Mouse (Mus musculus) forebrain, embryonic 11.5 days (tissue): ENCODE data around the gene Syne2. TPM values are rescaled to one million over a fixed set of nuclear protein-coding genes. Genes with fewer than 3 reads are reported as not detected.
A peak's percentile ranks its signal among the peaks of the same experiment; 100 is the strongest.

Source experiments
- ATAC-seq: fragments of 200-750 bp; cut with Nextera tagmentation; replicated peaks from 2 replicates; pipeline ENCODE4 v1.8.0; 2017; ENCODE audit warnings: moderate TSS enrichment; ENCODE audit not compliant: low FRiP score
- DNase-seq: peaks from one replicate; pipeline ENCODE4 v3.0.0-alpha.2; 2017; ENCODE audit warnings: low spot score
- H3K27ac ChIP-seq: fragments of 300-500 bp; sonication (generic); 2 replicates; pipeline ENCODE4 v1.5.1; 2014; ENCODE audit warnings: low read depth, low read length
- H3K27me3 ChIP-seq: fragments of 300-500 bp; sonication (generic); 2 replicates; pipeline ENCODE4 v1.6.1; 2014; ENCODE audit warnings: mild to moderate bottlenecking, low read length, mixed read lengths; ENCODE audit not compliant: control insufficient read depth, insufficient read depth
- H3K36me3 ChIP-seq: fragments of 300-500 bp; sonication (generic); 2 replicates; pipeline ENCODE4 v1.6.1; 2014; ENCODE audit warnings: mild to moderate bottlenecking, low read length, moderate library complexity, mixed read lengths; ENCODE audit not compliant: control insufficient read depth, insufficient read depth
- H3K4me1 ChIP-seq: fragments of 300-500 bp; sonication (generic); replicated peaks from 2 replicates; pipeline ENCODE4 v1.6.1; 2014; ENCODE audit warnings: low read length, mixed read lengths; ENCODE audit not compliant: control insufficient read depth, insufficient read depth
- H3K4me2 ChIP-seq: fragments of 300-500 bp; sonication (generic); 2 replicates; pipeline ENCODE4 v1.6.1; 2014; ENCODE audit warnings: low read depth, mild to moderate bottlenecking, low read length, moderate library complexity, mixed read lengths; ENCODE audit not compliant: severe bottlenecking
- H3K4me3 ChIP-seq: fragments of 300-500 bp; sonication (generic); 2 replicates; pipeline ENCODE4 v1.5.1; 2014; ENCODE audit warnings: low read depth, low read length
- H3K9ac ChIP-seq: fragments of 300-500 bp; sonication (generic); 2 replicates; pipeline ENCODE4 v1.6.1; 2014; ENCODE audit warnings: low read length
- H3K9me3 ChIP-seq: fragments of 300-500 bp; sonication (generic); 2 replicates; pipeline ENCODE4 v1.6.1; 2016; ENCODE audit warnings: low read length, mixed read lengths; ENCODE audit not compliant: control insufficient read depth
- WGBS: fragments of 180-500 bp; shearing (Covaris S2); extraction: QIAGEN DNeasy Blood & Tissue Kit; methylation state at CpG from one replicate; pipeline ENCODE4 v1.1.7; 2014; 5-methylcytosine and 5-hydroxymethylcytosine counted together
- polyA plus RNA-seq: library from polyadenylated mRNA; unstranded; fragments of >200 nt; fragmentation: Nextera tagmentation; extraction: Ambion mirVana; gene quantifications from 2 replicates; pipeline ENCODE4 v1.2.1, GENCODE M21; 2014

The Syne2 gene
- polyA plus RNA-seq, 1 experiment from 2014 or later, result 127 TPM

DNA sequence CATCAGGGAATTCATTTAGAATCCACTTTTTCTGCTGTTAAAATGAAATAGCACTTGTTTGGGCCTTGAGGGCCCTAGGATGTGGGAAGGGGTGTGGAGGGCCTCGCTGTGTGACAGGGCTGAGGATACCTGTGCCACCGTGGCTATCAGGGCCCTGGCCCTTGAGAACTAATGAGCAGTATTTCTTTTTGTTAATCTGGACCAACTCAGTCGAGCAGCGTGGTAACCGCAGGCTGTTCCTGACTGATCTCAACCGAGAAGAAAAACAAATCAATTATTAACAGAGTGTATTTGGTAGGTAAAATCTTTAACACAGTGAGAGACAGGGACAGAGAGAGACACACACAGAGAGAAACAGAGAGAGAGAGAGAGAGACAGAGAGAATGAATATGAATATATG, 34.5 kb downstream of the Syne2 start:
- ATAC-seq, result no peak
- DNase-seq, result no peak
- 78% methylated on average over 6 of the region's 6 CpGs for WGBS
- H3K4me2 ChIP-seq, result no peak overlapping the region
- no peaks in the 10 kb centered on the region for H3K9me3 ChIP-seq
- H3K4me1 ChIP-seq, result peaks cover 3% of the 10 kb centered on the region; the same call in 1 of the 2 replicates
- no peak overlapping the region for H3K4me3 ChIP-seq
- no peaks in the 10 kb centered on the region for H3K27me3 ChIP-seq
- no peak overlapping the region for H3K27ac ChIP-seq
- no peaks in the 10 kb centered on the region for H3K36me3 ChIP-seq
- H3K9ac ChIP-seq, result no peak overlapping the region

DNA sequence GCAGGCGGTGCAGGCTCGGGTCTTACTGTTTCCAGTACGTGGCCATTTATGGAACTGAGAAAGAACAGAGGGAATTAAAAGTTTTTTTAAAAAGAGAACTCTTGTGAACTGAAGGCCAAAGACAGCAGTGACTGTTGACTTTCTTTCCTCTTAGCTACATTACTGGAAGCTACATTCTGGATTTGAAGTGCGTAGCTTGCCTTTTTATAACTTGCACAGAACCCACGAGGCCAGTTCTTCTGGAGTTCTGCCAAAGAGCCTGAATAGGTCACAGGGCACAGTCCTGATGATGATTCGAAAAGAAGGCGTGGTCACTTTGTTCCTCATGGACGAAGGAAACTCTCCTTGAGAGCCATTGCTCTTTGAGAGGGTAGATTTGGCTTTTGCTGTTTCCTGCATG, 35.6 kb downstream of the Syne2 start:
- H3K9me3 ChIP-seq, result no peaks in the 10 kb centered on the region
- 80% methylated on average over 8 of the region's 8 CpGs for WGBS
- H3K4me3 ChIP-seq, result no peak overlapping the region
- no peak overlapping the region for H3K9ac ChIP-seq
- no peak for DNase-seq
- no peaks in the 10 kb centered on the region for H3K36me3 ChIP-seq
- H3K4me2 ChIP-seq, result no peak overlapping the region
- no peaks in the 10 kb centered on the region for H3K27me3 ChIP-seq
- H3K4me1 ChIP-seq, result peaks cover 3% of the 10 kb centered on the region; the same call in 1 of the 2 replicates
- ATAC-seq, result no peak
- H3K27ac ChIP-seq, result no peak overlapping the region

DNA sequence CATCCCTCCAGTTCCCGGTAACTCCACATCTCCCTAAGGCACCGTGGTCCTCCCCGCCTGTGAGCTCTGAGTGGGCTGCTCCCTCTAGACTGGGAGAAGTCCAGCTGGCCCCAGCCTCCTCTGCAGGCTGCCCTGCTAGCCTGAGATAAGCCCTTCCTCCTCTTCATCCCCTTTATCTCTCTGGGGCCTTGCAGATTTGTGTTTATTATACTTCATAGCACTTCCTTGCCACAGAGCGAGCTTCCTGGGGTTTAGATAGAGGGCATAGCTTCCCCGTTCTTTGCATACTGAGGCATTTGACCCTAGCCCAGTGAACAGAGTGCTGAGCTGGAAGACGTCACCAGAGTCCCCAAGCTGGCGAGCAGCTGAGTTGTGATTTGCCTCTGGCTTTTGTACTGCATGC, 37.1 kb downstream of the Syne2 start:
- ATAC-seq, result no peak
- H3K4me1 ChIP-seq, result peaks cover 3% of the 10 kb centered on the region; the same call in 1 of the 2 replicates
- H3K9ac ChIP-seq, result no peak overlapping the region
- H3K4me3 ChIP-seq, result no peak overlapping the region
- no peaks in the 10 kb centered on the region for H3K9me3 ChIP-seq
- DNase-seq, result no peak
- H3K4me2 ChIP-seq, result no peak overlapping the region
- no peaks in the 10 kb centered on the region for H3K36me3 ChIP-seq
- WGBS, result 54% methylated on average over 7 of the region's 7 CpGs
- no peaks in the 10 kb centered on the region for H3K27me3 ChIP-seq
- no peak overlapping the region for H3K27ac ChIP-seq

DNA sequence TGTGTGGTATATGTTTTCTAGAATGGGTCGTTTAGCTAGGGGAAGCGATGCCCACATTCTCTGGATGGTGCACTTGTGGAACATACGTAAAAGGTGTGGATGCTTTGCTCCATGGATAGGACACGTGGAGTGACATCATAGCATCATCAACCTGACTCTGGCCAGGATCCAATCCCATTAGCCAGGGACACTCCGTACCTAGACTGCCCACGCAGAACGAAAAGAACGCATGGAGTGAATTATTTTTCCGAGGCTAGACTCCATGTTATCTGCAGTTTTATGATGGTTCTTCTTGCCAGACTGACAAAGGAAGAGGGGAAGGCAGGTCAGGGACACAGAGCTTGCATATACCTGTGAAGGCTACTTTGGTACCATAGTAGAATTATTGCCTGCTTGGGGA, 37.7 kb downstream of the Syne2 start:
- peaks cover 3% of the 10 kb centered on the region; the same call in 1 of the 2 replicates for H3K4me1 ChIP-seq
- no peaks in the 10 kb centered on the region for H3K27me3 ChIP-seq
- DNase-seq (no peak), ATAC-seq (no peak)
- no peak overlapping the region for H3K4me2 ChIP-seq
- no peak overlapping the region for H3K9ac ChIP-seq
- WGBS, result 94% methylated on average over 9 of the region's 9 CpGs
- no peak overlapping the region for H3K4me3 ChIP-seq
- H3K9me3 ChIP-seq, result no peaks in the 10 kb centered on the region
- H3K27ac ChIP-seq, result no peak overlapping the region
- H3K36me3 ChIP-seq, result no peaks in the 10 kb centered on the region

DNA sequence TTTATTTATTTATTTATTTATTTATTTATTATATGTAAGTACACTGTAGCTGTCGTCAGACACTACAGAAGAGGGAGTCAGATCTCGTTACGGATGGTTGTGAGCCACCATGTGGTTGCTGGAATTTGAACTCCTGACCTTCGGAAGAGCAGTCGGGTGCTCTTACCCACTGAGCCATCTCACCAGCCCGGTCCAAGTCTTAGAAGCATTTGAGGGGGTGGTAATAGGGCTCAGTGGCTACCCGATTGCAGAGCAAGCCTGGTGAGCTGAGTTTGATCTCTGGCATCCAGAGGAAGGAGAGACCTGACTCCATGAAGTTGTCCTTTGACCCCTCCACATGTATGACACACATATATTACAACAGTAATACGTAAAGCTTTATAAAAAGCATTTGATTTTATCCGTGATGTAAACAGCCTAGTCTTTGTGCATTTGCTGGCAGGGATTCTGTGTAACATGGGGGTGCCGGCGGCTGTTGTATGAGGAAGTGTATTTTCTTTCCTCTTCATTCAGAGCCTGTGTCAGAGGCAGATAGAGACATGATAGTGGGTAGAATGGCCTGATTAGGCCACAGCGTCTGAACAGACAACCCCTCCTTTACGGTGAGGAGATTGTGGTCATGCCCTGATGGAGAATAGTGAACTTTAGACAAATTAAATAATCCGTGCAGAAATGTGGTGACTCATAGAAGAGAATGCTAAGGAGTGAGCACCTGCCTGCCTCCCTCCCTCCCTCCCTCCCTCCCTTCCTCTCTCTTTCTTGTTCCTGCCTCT, 38.3 kb downstream of the Syne2 start:
- no peak for DNase-seq
- H3K4me2 ChIP-seq, result no peak overlapping the region
- H3K27ac ChIP-seq, result no peak overlapping the region
- no peaks in the 10 kb centered on the region for H3K9me3 ChIP-seq
- H3K27me3 ChIP-seq, result no peaks in the 10 kb centered on the region
- H3K9ac ChIP-seq, result no peak overlapping the region
- H3K4me3 ChIP-seq, result no peak overlapping the region
- no peaks in the 10 kb centered on the region for H3K36me3 ChIP-seq
- ATAC-seq, result no peak
- WGBS, result 77% methylated on average over 14 of the region's 14 CpGs
- peaks cover 3% of the 10 kb centered on the region; the same call in 1 of the 2 replicates for H3K4me1 ChIP-seq

DNA sequence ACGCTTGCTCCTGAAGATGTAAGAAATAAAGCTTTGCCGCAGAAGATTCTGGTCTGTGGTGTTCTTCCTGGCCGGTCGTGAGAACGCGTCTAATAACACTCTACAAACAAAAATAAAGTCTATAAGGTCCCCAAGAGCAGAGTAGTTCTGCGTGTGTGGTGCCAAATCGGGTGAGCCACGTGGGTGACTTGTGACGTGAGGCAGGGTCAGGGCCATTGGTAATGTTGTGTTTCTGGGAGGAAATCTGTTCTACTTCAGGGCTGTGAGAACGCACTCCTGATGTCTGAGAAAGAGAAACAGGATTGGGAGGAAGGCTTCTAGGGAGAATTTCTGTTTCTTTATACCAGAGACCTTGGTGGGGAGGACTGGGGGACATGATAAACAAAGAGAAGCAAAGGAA, 42.0 kb downstream of the Syne2 start:
- no peaks in the 10 kb centered on the region for H3K9me3 ChIP-seq
- no peak overlapping the region for H3K9ac ChIP-seq
- H3K36me3 ChIP-seq, result no peaks in the 10 kb centered on the region
- ATAC-seq (no peak), DNase-seq (no peak)
- 91% methylated on average over 10 of the region's 11 CpGs for WGBS
- H3K27me3 ChIP-seq, result no peaks in the 10 kb centered on the region
- H3K4me2 ChIP-seq, result no peak overlapping the region
- H3K4me3 ChIP-seq, result no peak overlapping the region
- H3K27ac ChIP-seq, result no peak overlapping the region
- H3K4me1 ChIP-seq, result no peaks in the 10 kb centered on the region

DNA sequence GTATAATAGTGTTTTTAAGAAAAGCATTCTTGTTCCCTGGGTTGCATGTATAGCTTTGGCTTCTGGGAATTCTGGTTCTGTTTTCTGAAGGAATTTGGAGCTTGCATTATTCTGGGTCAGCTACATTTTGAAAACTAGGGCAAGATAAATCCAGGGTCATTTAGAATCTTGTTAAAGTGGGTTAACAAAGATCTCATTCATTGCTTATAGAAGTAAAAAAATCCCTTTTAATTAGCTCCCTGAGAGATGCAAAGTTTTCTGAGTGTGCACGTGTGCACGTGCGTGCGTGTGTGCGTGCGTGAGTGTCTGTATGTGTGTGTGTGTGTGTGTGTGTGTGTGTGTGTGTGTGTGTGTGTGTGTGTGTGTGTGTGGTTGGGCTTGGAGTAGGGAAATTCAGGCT, 42.9 kb downstream of the Syne2 start:
- WGBS, result 60% methylated on average over 6 of the region's 6 CpGs
- H3K9me3 ChIP-seq, result no peaks in the 10 kb centered on the region
- no peaks in the 10 kb centered on the region for H3K4me1 ChIP-seq
- H3K36me3 ChIP-seq, result no peaks in the 10 kb centered on the region
- no peak overlapping the region for H3K4me2 ChIP-seq
- no peaks in the 10 kb centered on the region for H3K27me3 ChIP-seq
- no peak overlapping the region for H3K9ac ChIP-seq
- H3K27ac ChIP-seq, result peak overlapping the region; percentile 31; the same call in 1 of the 2 replicates
- peak; percentile 53; the same call in 1 of the 2 replicates for ATAC-seq
- peak; percentile 62 for DNase-seq
- no peak overlapping the region for H3K4me3 ChIP-seq

DNA sequence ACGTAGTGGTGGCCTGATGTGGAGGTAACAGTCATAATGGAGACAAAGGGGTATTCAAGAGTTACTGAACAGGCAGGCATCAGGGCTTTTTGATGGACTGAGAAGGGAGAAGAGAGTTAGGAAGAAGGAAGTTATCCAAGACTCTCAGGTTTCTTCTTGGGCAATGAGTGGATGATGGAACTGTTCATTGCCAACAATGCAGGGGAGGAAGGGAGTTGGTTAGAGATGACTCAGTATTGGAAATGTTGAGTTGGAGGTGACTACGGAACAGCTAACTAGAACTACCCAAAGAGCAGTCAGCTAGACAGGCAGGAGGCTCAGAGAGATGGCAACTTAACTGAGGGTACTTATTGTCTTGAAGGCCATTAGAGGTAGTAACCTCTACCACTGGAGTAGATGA, 47.2 kb downstream of the Syne2 start:
- WGBS, result 90% methylated on average over 2 of the region's 2 CpGs
- no peak for DNase-seq
- H3K4me1 ChIP-seq, result peaks cover 6% of the 10 kb centered on the region
- no peak overlapping the region for H3K4me3 ChIP-seq
- no peaks in the 10 kb centered on the region for H3K36me3 ChIP-seq
- ATAC-seq, result no peak
- no peak overlapping the region for H3K4me2 ChIP-seq
- no peak overlapping the region for H3K9ac ChIP-seq
- no peaks in the 10 kb centered on the region for H3K27me3 ChIP-seq
- H3K9me3 ChIP-seq, result no peaks in the 10 kb centered on the region
- H3K27ac ChIP-seq, result no peak overlapping the region
